Comparison of ENCODE assay signal across 8 mouse cellular contexts in the genomic region with DNA sequence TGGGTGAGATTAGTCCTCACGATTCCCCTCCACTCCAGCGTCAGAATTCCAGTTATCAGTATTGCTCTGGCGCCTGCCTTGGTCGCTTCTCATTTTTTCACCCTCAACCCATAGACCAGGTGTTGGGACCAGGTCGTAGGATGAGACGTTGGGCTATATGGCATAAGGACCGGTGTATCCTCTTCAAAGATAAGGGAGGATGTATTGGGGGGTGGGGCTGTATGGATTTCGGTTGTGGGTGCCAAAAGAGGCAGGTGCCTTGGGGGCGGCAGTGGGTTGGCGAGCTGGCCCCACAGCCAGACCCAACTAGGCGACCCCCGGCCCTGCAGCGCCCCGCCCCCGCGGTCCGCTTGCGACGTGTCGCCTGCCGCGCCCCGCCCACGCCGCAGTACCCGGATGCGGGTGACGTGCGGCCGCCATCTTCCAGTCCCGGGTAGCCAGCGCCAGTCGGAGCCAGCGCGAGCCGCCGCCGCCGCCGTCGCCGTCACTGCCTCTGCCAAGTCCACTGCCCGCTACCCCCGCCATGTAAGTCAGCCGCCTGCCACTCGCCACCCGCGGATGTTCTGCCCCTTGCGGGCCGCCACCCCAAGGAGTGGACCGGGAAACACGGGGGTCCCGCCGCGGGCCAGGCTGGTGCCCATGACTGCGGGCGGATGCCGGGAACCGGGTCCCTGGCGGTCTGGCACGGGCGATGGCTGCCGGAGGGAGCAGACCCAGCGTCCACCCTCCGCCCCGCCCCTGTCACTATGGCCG. TPM values are rescaled to one million over a fixed set of nuclear protein-coding genes. Genes with fewer than 3 reads are reported as not detected.
A peak's percentile ranks its signal among the peaks of the same experiment; 100 is the strongest.
DNase-seq lines count a peak whose midpoint lies in the region; ATAC-seq lines count a peak whose summit lies in the region.

Gene Vamp2 (plus strand): TSS at position 388 of the 753 bp plus-strand sequence.

- peak; percentile 94 for DNase-seq in embryo, embryonic 10 days (ENCODE audit: low spot score)
- DNase-seq in gastrocnemius, postnatal 14 days, result peak; percentile 92
- peak; percentile 94 to 95 for DNase-seq in left cerebral cortex, postnatal 25 days (ENCODE audit: low spot score in 2 of 2)
- peak; percentile 91 for DNase-seq in mesoderm, embryonic 11.5 days (ENCODE audit: low read depth, low spot score)
- peak; percentile 93 for DNase-seq in right cerebral cortex, postnatal 25 days
- DNase-seq in urinary bladder, postnatal 4 days (ENCODE audit: low spot score in 2 of 2), result peak; percentile 85 to 90

- peak; percentile 47 for ATAC-seq in activated CD4-positive, CD25-positive, alpha-beta regulatory T cell, adult 4 months
- ATAC-seq in inflammation-experienced regulatory T-cells, adult 6 months, result peak; percentile 72

- intact Hi-C loops in gastrocnemius, postnatal 14 days (cut with DNase I; ENCODE audit: low total_unique reads), result no loop called here
- intact Hi-C loops in left cerebral cortex, postnatal 25 days (cut with DNase I), result loop anchor here (5.0 kb wide), 1 partner anchor 34 kb away; the partner anchor contains the start of genes 9130213A22Rik and Hes7

RNA-seq across cellular contexts. Expression of gene Vamp2, which starts in this region (rescaled TPM):
- 10 to 100 TPM; 27.6 to 27.9 TPM for polyA plus RNA-seq in activated CD4-positive, CD25-positive, alpha-beta regulatory T cell, adult 4 months (2017; shearing (Covaris generic))
- 10 to 100 TPM; 37.9 to 39.7 TPM for total RNA-seq in gastrocnemius, postnatal 14 days (2021)
- polyA plus RNA-seq in inflammation-experienced regulatory T-cells, adult 6 months (2017; shearing (Covaris generic)), result 10 to 100 TPM; 26.9 to 31.5 (median 27.3) TPM
- 1,000 to 10,000 TPM; 1,099 to 1,151 TPM for total RNA-seq in left cerebral cortex, postnatal 25 days (2021)

Comparison
In these comparisons a context has a peak if more than half of its experiments do, and no peak if none do; other contexts are left out.
1. Peak in every context shown above with its lines: DNase-seq and ATAC-seq.
2. RNA of gene Vamp2 (total RNA-seq): 1,099 to 1,151 TPM in left cerebral cortex, postnatal 25 days; 37.9 to 39.7 TPM in gastrocnemius, postnatal 14 days; every median in the first group is over 10 times any median in the second.